Mouse (Mus musculus): ENCODE data around the gene Hspe1. TPM values are rescaled to one million over a fixed set of nuclear protein-coding genes. Genes with fewer than 3 reads are reported as not detected.
A peak's percentile ranks its signal among the peaks of the same experiment; 100 is the strongest.

Hspe1 gene
- total and polyA plus RNA-seq, 2 experiments from 2014 or later: 65.2 to 284 TPM

- ATAC-seq: no peak
- no peak for DNase-seq (ENCODE audit: low spot score)
- H3K4me1 ChIP-seq (ENCODE audit: insufficient read depth, low read length): peaks cover 14% of the 10 kb centered on the region
- peak overlapping the region; percentile 90 for H3K4me2 ChIP-seq (ENCODE audit: low read depth, low read length)
- H3K9ac ChIP-seq (replicated peaks; ENCODE audit: low read length): peak overlapping the region; percentile 88; the same call in 1 of the 2 replicates
- H3K36me3 ChIP-seq (ENCODE audit: insufficient read depth, low read length): peaks cover 8% of the 10 kb centered on the region; the same call in 1 of the 2 replicates
- 89% methylated on average over 5 of the region's 5 CpGs for WGBS
- H3K9me3 ChIP-seq (ENCODE audit: low read length): no peaks in the 10 kb centered on the region
- TF ChIP-seq CTCF (IDR thresholded peaks at IDR 0.05; ENCODE audit: low read depth): no peak
- no peak overlapping the region for H3K27ac ChIP-seq
- 0 out of 2 replicates have a peak overlapping the region, but pooled peaks have one; percentile 94 for H3K4me3 ChIP-seq (ENCODE audit: low read length)
- H3K27me3 ChIP-seq (ENCODE audit: insufficient read depth, low read length): no peaks in the 10 kb centered on the region
Observed at GRCm38 (mm10) chr1:55089498-55090064, 1.6 kb downstream of the Hspe1 start.

GRCm38 (mm10) chr1:55092056-55092455, 4.1 kb downstream of the Hspe1 start:
- DNase-seq (ENCODE audit: low spot score): no peak
- Histone ChIP-seq H3K27ac (no peak overlapping the region), H3K9me3 (ENCODE audit: low read length) (no peaks in the 10 kb centered on the region), H3K27me3 (ENCODE audit: insufficient read depth, low read length) (no peaks in the 10 kb centered on the region), H3K4me1 (ENCODE audit: insufficient read depth, low read length) (peaks cover 9% of the 10 kb centered on the region), H3K4me2 (ENCODE audit: low read depth, low read length) (no peak overlapping the region), H3K9ac (replicated peaks; ENCODE audit: low read length) (no peak overlapping the region), H3K4me3 (ENCODE audit: low read length) (no peak overlapping the region), H3K36me3 (ENCODE audit: insufficient read depth, low read length) (peaks cover 8% of the 10 kb centered on the region; the same call in 1 of the 2 replicates)
- TF ChIP-seq CTCF (IDR thresholded peaks at IDR 0.05; ENCODE audit: low read depth): no peak
- ATAC-seq: no peak
- WGBS: 85% methylated on average over 2 of the region's 2 CpGs

- no peak for DNase-seq (ENCODE audit: low spot score)
- Histone ChIP-seq H3K4me3 (ENCODE audit: low read length) (no peak overlapping the region), H3K9me3 (ENCODE audit: low read length) (no peaks in the 10 kb centered on the region), H3K27me3 (ENCODE audit: insufficient read depth, low read length) (no peaks in the 10 kb centered on the region), H3K4me2 (ENCODE audit: low read depth, low read length) (no peak overlapping the region), H3K36me3 (ENCODE audit: insufficient read depth, low read length) (peaks cover 8% of the 10 kb centered on the region; the same call in 1 of the 2 replicates), H3K4me1 (ENCODE audit: insufficient read depth, low read length) (peaks cover 9% of the 10 kb centered on the region), H3K27ac (no peak overlapping the region), H3K9ac (replicated peaks; ENCODE audit: low read length) (no peak overlapping the region)
- ATAC-seq: no peak
- TF ChIP-seq CTCF (IDR thresholded peaks at IDR 0.05; ENCODE audit: low read depth): no peak
- WGBS: 83% methylated on average over 1 of the region's 1 CpGs
Observed at GRCm38 (mm10) chr1:55092469-55092868, 4.5 kb downstream of the Hspe1 start.

- ATAC-seq (no peak), DNase-seq (ENCODE audit: low spot score) (no peak)
- Histone ChIP-seq H3K36me3 (ENCODE audit: insufficient read depth, low read length) (no peaks in the 10 kb centered on the region), H3K9ac (replicated peaks; ENCODE audit: low read length) (no peak overlapping the region), H3K27ac (no peak overlapping the region), H3K9me3 (ENCODE audit: low read length) (no peaks in the 10 kb centered on the region), H3K27me3 (ENCODE audit: insufficient read depth, low read length) (no peaks in the 10 kb centered on the region), H3K4me3 (ENCODE audit: low read length) (no peak overlapping the region), H3K4me1 (ENCODE audit: insufficient read depth, low read length) (no peaks in the 10 kb centered on the region), H3K4me2 (ENCODE audit: low read depth, low read length) (no peak overlapping the region)
- TF ChIP-seq CTCF (IDR thresholded peaks at IDR 0.05; ENCODE audit: low read depth): no peak
- 88% methylated on average over 9 of the region's 9 CpGs for WGBS
Observed at GRCm38 (mm10) chr1:55106919-55107585, 19.1 kb downstream of the Hspe1 start.

- no peak overlapping the region for H3K4me3 ChIP-seq (ENCODE audit: low read length)
Observed at GRCm38 (mm10) chr1:55107644-55108043, 19.7 kb downstream of the Hspe1 start.

GRCm38 (mm10) chr1:55108473-55108872, 20.5 kb downstream of the Hspe1 start:
- H3K4me1 ChIP-seq (ENCODE audit: insufficient read depth, low read length): no peaks in the 10 kb centered on the region
- no peak for TF ChIP-seq CTCF (IDR thresholded peaks at IDR 0.05; ENCODE audit: low read depth)

More at GRCm38 (mm10) chr1:55107644-55108043, 19.7 kb downstream of the Hspe1 start:
- H3K9ac ChIP-seq (replicated peaks; ENCODE audit: low read length): no peak overlapping the region
- no peak overlapping the region for H3K4me2 ChIP-seq (ENCODE audit: low read depth, low read length)
- H3K9me3 ChIP-seq (ENCODE audit: low read length): no peaks in the 10 kb centered on the region
- DNase-seq (ENCODE audit: low spot score): no peak
- 87% methylated on average over 1 of the region's 1 CpGs for WGBS
- no peaks in the 10 kb centered on the region for H3K4me1 ChIP-seq (ENCODE audit: insufficient read depth, low read length)
- no peaks in the 10 kb centered on the region for H3K36me3 ChIP-seq (ENCODE audit: insufficient read depth, low read length)
- H3K27me3 ChIP-seq (ENCODE audit: insufficient read depth, low read length): no peaks in the 10 kb centered on the region
- ATAC-seq: no peak
- no peak for TF ChIP-seq CTCF (IDR thresholded peaks at IDR 0.05; ENCODE audit: low read depth)
- H3K27ac ChIP-seq: no peak overlapping the region

More at GRCm38 (mm10) chr1:55108473-55108872, 20.5 kb downstream of the Hspe1 start:
- no peak overlapping the region for H3K9ac ChIP-seq (replicated peaks; ENCODE audit: low read length)
- no peaks in the 10 kb centered on the region for H3K27me3 ChIP-seq (ENCODE audit: insufficient read depth, low read length)
- ATAC-seq (no peak), DNase-seq (ENCODE audit: low spot score) (no peak)
- H3K36me3 ChIP-seq (ENCODE audit: insufficient read depth, low read length): no peaks in the 10 kb centered on the region
- WGBS: 34% methylated on average over 2 of the region's 2 CpGs
- H3K4me2 ChIP-seq (ENCODE audit: low read depth, low read length): no peak overlapping the region
- no peak overlapping the region for H3K4me3 ChIP-seq (ENCODE audit: low read length)
- H3K9me3 ChIP-seq (ENCODE audit: low read length): no peaks in the 10 kb centered on the region
- H3K27ac ChIP-seq: no peak overlapping the region

Measured in hindbrain, postnatal 0 days (tissue).